23 mouse cellular contexts compared by ENCODE assay signal in the genomic region with DNA sequence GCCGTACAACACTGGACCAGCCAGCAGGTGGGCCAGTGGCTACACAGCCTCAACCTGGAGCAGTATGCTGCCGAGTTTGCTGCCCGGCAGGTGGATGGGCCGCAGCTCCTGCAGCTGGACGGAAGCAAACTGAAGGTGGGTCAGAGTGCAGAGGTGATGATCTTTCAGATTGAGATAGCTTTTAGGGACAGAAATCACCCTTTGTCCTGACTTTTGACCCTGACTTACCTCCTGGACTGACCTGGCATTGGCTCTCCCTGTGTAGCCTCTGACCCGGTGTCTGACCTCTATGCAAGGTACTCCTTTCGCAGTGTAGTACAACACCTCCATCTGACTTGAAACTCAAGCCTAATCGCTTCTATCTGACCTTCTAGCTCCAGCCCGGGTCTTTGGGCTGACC. TPM values are rescaled to one million over a fixed set of nuclear protein-coding genes. Genes with fewer than 3 reads are reported as not detected.
"Had no signal": no experiment of that assay in that cellular context is flagged by ENCODE, and none has a peak within 500 bp of the region (broad histone marks: within the 10 kb centered on the region; RNA-seq: fewer than 3 reads in every experiment).

No protein-coding gene starts in this region.

- H3K4me2 ChIP-seq: lung, embryonic 15.5 days; midbrain, embryonic 11.5 days; midbrain, embryonic 13.5 days; midbrain, embryonic 15.5 days; neural tube, embryonic 13.5 days; neural tube, embryonic 15.5 days had no signal

- H3K9ac ChIP-seq: lung, embryonic 15.5 days; midbrain, embryonic 13.5 days; midbrain, embryonic 15.5 days; neural tube, embryonic 13.5 days; neural tube, embryonic 15.5 days had no signal

- DNase-seq: lung, adult 2 months; lung, postnatal 14 days; lung, postnatal 36 days; retina, postnatal 1 day; right cerebral cortex, adult 18-20 months; right cerebral cortex, postnatal 25 days; right cerebral cortex, postnatal 4 days; spleen, adult 18-20 months; thymus, adult 2 months; thymus, postnatal 25 days; thymus, postnatal 4 days had no signal

- H3K27me3 ChIP-seq: lung, embryonic 15.5 days; megakaryocyte, embryonic 14.5 days; midbrain, embryonic 13.5 days; midbrain, embryonic 15.5 days; neural tube, embryonic 13.5 days; neural tube, embryonic 15.5 days had no signal

- H3K4me1 ChIP-seq: midbrain, embryonic 15.5 days had no signal

- ATAC-seq: lung, postnatal 0 days; midbrain, embryonic 13.5 days; midbrain, embryonic 15.5 days had no signal

- H3K9me3 ChIP-seq: lung, embryonic 15.5 days; megakaryocyte, embryonic 14.5 days; midbrain, embryonic 13.5 days; midbrain, embryonic 15.5 days; neural tube, embryonic 13.5 days; neural tube, embryonic 15.5 days had no signal

- H3K4me3 ChIP-seq: lung, embryonic 15.5 days; megakaryocyte, embryonic 14.5 days; midbrain, embryonic 13.5 days; midbrain, embryonic 15.5 days; neural tube, embryonic 13.5 days; neural tube, embryonic 15.5 days had no signal

- H3K27ac ChIP-seq: macrophage; midbrain, embryonic 13.5 days; midbrain, embryonic 15.5 days; neural tube, embryonic 15.5 days had no signal

RNA-seq across cellular contexts. Expression of gene Sgca, which starts 47.4 kb away (rescaled TPM):
- total RNA-seq: megakaryocyte progenitor cell, adult 5-6 weeks; midbrain, postnatal 0 days; monocyte, adult 5-6 weeks had no signal
- polyA plus RNA-seq: macrophage; midbrain, embryonic 11.5 days; midbrain, embryonic 15.5 days; neural tube, embryonic 13.5 days had no signal

RNA-seq across cellular contexts. Expression of gene Itga3, which starts 53.1 kb away (rescaled TPM):
- total RNA-seq: megakaryocyte progenitor cell, adult 5-6 weeks had no signal
